Mouse (Mus musculus): ENCODE data around the gene 3110082I17Rik. TPM values are rescaled to one million over a fixed set of nuclear protein-coding genes. Genes with fewer than 3 reads are reported as not detected.

3110082I17Rik gene
- polyA plus RNA-seq, 1 experiment from 2014 or later: 17.0 TPM

GRCm38 (mm10) chr5:139326986-139327633 is 133.2 kb downstream of the 3110082I17Rik start:
- Histone ChIP-seq H3K9ac (ENCODE audit: low read length) (no peak overlapping the region), H3K27ac (replicated peaks in 1 of 2; ENCODE audit: control insufficient read depth in 1 of 2, insufficient read depth in 1 of 2, low read depth in 2 of 2, low read length in 2 of 2) (no peak overlapping the region), H3K9me3 (ENCODE audit: control insufficient read depth, low read length) (no peaks in the 10 kb centered on the region), H3K27me3 (ENCODE audit: control insufficient read depth, insufficient read depth, low read length) (peaks cover 40% of the 10 kb centered on the region), H3K4me2 (ENCODE audit: low read length) (no peak overlapping the region), H3K4me3 (ENCODE audit: control insufficient read depth in 1 of 2, insufficient read depth in 1 of 2, low read depth in 1 of 2, low read length in 2 of 2) (no peak overlapping the region), H3K4me1 (ENCODE audit: control insufficient read depth in 2 of 2, insufficient read depth in 2 of 2, low read length in 2 of 2) (peaks cover 9 to 19% of the 10 kb centered on the region in 2 experiments; a peak in 3 of 4 replicates), H3K36me3 (ENCODE audit: control insufficient read depth, insufficient read depth, low read length) (no peaks in the 10 kb centered on the region)
- 65% methylated on average over 7 of the region's 7 CpGs for WGBS
- no peak for ATAC-seq (ENCODE audit: insufficient number of reproducible peaks, insufficient read depth, low FRiP score, low read depth)

DNA sequence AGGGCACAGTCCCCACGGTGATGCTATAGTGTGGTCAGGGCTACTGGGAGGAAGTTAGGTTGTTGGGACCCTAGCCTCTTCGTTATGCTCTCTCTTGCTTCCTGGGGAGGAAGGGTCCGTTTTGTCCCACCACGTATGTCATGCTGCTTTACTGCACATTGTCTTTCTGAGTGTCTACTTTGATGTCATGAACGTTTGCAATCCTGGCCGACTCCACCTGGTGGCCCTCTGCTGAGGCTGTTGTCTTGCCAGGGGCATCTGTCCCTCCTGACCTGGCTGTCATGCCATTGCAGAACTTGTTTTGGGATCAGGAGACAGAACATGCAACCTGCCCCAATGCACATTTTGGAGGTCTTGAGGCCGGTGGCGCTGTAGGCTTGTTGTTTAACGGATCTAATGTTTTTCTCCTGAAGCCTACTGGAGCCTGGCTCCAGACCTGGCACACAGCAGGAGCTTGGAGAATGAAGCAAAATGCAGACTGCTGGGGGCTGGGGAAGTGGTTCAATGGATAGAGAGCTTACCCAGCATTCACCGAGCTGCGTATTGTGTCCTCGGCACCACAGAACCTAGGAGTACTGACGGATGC is 134.1 kb downstream of the 3110082I17Rik start:
- no peak overlapping the region for H3K9ac ChIP-seq (ENCODE audit: low read length)
- no peaks in the 10 kb centered on the region for H3K36me3 ChIP-seq (ENCODE audit: control insufficient read depth, insufficient read depth, low read length)
- 66% methylated on average over 13 of the region's 13 CpGs for WGBS
- no peak overlapping the region for H3K27ac ChIP-seq (replicated peaks in 1 of 2; ENCODE audit: control insufficient read depth in 1 of 2, insufficient read depth in 1 of 2, low read depth in 2 of 2, low read length in 2 of 2)
- no peak overlapping the region for H3K4me2 ChIP-seq (ENCODE audit: low read length)
- peaks cover 7 to 16% of the 10 kb centered on the region in 2 experiments; a peak in 3 of 4 replicates for H3K4me1 ChIP-seq (ENCODE audit: control insufficient read depth in 2 of 2, insufficient read depth in 2 of 2, low read length in 2 of 2)
- H3K27me3 ChIP-seq (ENCODE audit: control insufficient read depth, insufficient read depth, low read length): peaks cover 40% of the 10 kb centered on the region
- no peak for ATAC-seq (ENCODE audit: insufficient number of reproducible peaks, insufficient read depth, low FRiP score, low read depth)
- H3K4me3 ChIP-seq (ENCODE audit: control insufficient read depth in 1 of 2, insufficient read depth in 1 of 2, low read depth in 1 of 2, low read length in 2 of 2): no peak overlapping the region
- H3K9me3 ChIP-seq (ENCODE audit: control insufficient read depth, low read length): no peaks in the 10 kb centered on the region

DNA sequence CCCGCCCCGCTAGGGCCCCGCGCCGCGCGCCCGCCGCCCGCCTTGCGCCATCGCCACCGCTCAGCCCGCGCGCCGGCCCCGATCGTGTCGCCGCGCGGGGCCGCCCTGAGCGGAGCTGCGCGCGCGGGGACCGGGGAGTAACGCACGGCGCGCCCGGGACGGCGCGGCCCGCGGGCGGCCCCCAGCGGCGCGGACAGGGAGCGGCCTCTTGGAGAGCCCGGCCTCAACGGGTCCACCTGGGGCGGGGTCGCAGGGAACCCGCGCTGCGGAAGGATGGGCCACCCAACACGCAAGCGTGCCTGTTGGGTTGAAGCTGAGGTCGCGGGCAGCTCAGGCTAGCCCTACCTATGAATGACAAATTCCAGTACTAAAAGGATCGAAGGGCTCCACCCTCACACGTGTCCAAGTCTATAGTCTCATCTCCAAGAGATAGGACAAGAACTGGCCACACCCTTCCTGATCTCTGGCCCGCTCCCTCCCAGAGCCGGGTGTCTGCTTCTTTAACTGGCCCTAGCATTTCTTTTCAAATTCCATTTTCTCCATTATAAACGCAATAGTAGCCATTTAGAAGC is 134.8 kb downstream of the 3110082I17Rik start, which contains the start of gene Adap1:
TSS of gene Adap1 (minus strand) at position 228 of the 572 bp plus-strand sequence.
- Histone ChIP-seq H3K9ac (ENCODE audit: low read length) (peak within 1 kb of the TSS; percentile 75), H3K4me1 (ENCODE audit: control insufficient read depth in 2 of 2, insufficient read depth in 2 of 2, low read length in 2 of 2) (peaks cover 7 to 16% of the 10 kb centered on the region in 2 experiments; a peak in 3 of 4 replicates), H3K27me3 (ENCODE audit: control insufficient read depth, insufficient read depth, low read length) (peaks cover 40% of the 10 kb centered on the region), H3K9me3 (ENCODE audit: control insufficient read depth, low read length) (no peaks in the 10 kb centered on the region), H3K4me2 (ENCODE audit: low read length) (peak within 1 kb of the TSS; percentile 98), H3K4me3 (ENCODE audit: control insufficient read depth in 1 of 2, insufficient read depth in 1 of 2, low read depth in 1 of 2, low read length in 2 of 2) (peak within 1 kb of the TSS; percentile 51 to 56), H3K36me3 (ENCODE audit: control insufficient read depth, insufficient read depth, low read length) (no peaks in the 10 kb centered on the region), H3K27ac (replicated peaks in 1 of 2; ENCODE audit: control insufficient read depth in 1 of 2, insufficient read depth in 1 of 2, low read depth in 2 of 2, low read length in 2 of 2) (no peak within 1 kb of the TSS)
- 3% methylated on average over 60 of the region's 61 CpGs for WGBS
- peak; percentile 51; the same call in 1 of the 2 replicates for ATAC-seq (ENCODE audit: insufficient number of reproducible peaks, insufficient read depth, low FRiP score, low read depth)

DNA sequence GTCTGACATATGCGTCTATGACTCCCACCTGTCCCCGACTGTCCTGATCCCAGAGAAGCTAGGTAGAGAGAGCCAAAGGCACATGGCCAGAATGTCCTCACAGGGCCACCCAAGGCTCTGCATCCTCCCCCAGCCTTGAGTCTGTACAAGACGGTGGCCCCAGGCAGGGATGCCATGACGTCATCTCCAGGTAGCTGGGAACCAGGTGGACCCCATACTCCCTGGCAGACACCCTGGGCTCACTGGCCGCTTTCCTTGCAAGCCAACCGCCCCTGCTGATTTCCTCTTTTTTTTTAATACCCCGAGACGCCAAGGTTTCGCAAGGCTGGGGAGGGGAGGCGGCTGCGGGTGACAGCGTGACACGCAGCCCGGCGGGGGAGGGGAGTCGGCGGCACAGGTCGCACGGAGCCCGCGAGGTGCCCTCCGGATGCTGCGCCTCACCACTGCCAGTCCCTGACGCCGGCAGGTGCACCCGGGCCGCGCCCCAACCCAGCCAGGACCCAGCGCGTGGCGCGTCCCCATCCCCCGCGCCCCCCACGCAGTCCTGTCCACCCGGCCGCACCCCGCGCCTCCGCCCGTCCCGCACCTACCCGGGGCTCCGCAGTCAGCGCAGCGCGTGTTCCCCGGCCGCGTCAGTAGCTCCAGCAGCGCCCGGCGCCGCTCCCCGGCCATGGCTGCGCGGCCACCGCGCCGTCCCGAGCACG is 135.5 kb downstream of the 3110082I17Rik start:
- Histone ChIP-seq H3K4me3 (ENCODE audit: control insufficient read depth in 1 of 2, insufficient read depth in 1 of 2, low read depth in 1 of 2, low read length in 2 of 2) (peak overlapping the region; percentile 51 to 56), H3K9ac (ENCODE audit: low read length) (peak overlapping the region; percentile 75), H3K27me3 (ENCODE audit: control insufficient read depth, insufficient read depth, low read length) (peaks cover 33% of the 10 kb centered on the region), H3K9me3 (ENCODE audit: control insufficient read depth, low read length) (no peaks in the 10 kb centered on the region), H3K4me1 (ENCODE audit: control insufficient read depth in 2 of 2, insufficient read depth in 2 of 2, low read length in 2 of 2) (peaks cover 7 to 16% of the 10 kb centered on the region in 2 experiments; a peak in 3 of 4 replicates), H3K27ac (replicated peaks in 1 of 2; ENCODE audit: control insufficient read depth in 1 of 2, insufficient read depth in 1 of 2, low read depth in 2 of 2, low read length in 2 of 2) (no peak overlapping the region), H3K4me2 (ENCODE audit: low read length) (peak overlapping the region; percentile 98), H3K36me3 (ENCODE audit: control insufficient read depth, insufficient read depth, low read length) (no peaks in the 10 kb centered on the region)
- WGBS: 3% methylated on average over 51 of the region's 62 CpGs
- no peak for ATAC-seq (ENCODE audit: insufficient number of reproducible peaks, insufficient read depth, low FRiP score, low read depth)

DNA sequence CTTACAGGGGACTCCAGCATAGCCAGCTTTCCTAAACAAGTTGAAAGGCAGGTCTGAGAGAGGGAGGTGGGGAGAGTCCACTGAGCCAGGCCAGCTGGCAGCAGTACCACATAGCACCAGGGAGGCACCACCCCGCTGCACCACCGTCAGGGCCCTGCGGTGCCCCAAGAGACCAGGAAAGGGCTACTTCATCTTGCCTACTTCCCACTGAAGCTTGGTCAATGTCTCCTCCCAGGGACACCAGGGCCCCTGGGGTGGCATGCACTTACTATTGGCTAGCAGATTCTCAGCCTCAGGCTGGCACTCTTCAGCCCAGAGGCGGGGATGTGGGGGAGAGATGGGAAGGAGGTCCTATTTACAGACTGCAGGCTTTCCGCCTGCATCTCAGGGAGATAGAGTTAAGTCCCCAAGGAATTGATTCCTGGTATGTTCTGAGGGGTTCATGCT is 136.3 kb downstream of the 3110082I17Rik start:
- Histone ChIP-seq H3K9me3 (ENCODE audit: control insufficient read depth, low read length) (no peaks in the 10 kb centered on the region), H3K4me3 (ENCODE audit: control insufficient read depth in 1 of 2, insufficient read depth in 1 of 2, low read depth in 1 of 2, low read length in 2 of 2) (peak overlapping the region in 1 of 2 experiments; percentile 56; a peak in 1 of 4 replicates), H3K9ac (ENCODE audit: low read length) (no peak overlapping the region), H3K4me2 (ENCODE audit: low read length) (peak overlapping the region; percentile 98; the same call in 1 of the 2 replicates), H3K27ac (replicated peaks in 1 of 2; ENCODE audit: control insufficient read depth in 1 of 2, insufficient read depth in 1 of 2, low read depth in 2 of 2, low read length in 2 of 2) (no peak overlapping the region), H3K27me3 (ENCODE audit: control insufficient read depth, insufficient read depth, low read length) (peaks cover 35% of the 10 kb centered on the region), H3K4me1 (ENCODE audit: control insufficient read depth in 2 of 2, insufficient read depth in 2 of 2, low read length in 2 of 2) (peaks cover 7 to 16% of the 10 kb centered on the region in 2 experiments; a peak in 3 of 4 replicates), H3K36me3 (ENCODE audit: control insufficient read depth, insufficient read depth, low read length) (no peaks in the 10 kb centered on the region)
- WGBS: 69% methylated on average over 5 of the region's 5 CpGs
- no peak for ATAC-seq (ENCODE audit: insufficient number of reproducible peaks, insufficient read depth, low FRiP score, low read depth)

DNA sequence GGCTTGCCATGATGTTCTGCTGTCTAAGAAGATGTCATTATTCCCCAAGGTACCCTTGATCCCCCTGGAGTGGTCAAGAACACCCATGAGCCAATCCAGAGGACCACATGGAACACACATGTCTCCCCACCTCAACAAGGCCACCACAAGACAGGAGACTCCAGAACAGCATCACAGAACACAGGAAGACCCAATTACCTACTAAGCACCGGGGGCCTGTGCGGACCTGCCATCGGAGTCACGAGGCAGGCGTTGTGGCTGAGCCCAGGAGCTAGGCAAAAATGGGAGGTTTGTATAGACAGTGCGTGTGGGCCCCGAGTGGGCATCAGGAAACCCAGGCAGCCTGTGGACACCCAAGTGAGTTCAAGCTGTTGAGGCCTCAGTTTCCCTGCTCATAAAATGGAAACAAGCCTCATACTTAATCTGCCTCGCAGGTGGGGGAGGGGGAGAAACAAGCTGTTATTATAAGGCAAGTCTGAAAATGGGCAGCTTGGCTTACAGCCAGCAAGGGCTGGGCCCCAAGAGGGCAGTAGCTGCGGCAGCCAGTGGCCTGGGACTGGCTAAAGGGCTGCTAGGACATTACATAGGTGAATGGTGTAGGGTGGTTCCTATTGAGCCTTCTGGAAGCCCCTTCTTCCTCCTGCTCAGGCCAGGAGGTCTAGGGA is 136.9 kb downstream of the 3110082I17Rik start:
- WGBS: 78% methylated on average over 9 of the region's 9 CpGs
- H3K27ac ChIP-seq (replicated peaks in 1 of 2; ENCODE audit: control insufficient read depth in 1 of 2, insufficient read depth in 1 of 2, low read depth in 2 of 2, low read length in 2 of 2): no peak overlapping the region
- H3K4me1 ChIP-seq (ENCODE audit: control insufficient read depth in 2 of 2, insufficient read depth in 2 of 2, low read length in 2 of 2): peaks cover 7 to 16% of the 10 kb centered on the region in 2 experiments; a peak in 3 of 4 replicates
- no peak overlapping the region for H3K9ac ChIP-seq (ENCODE audit: low read length)
- H3K4me3 ChIP-seq (ENCODE audit: control insufficient read depth in 1 of 2, insufficient read depth in 1 of 2, low read depth in 1 of 2, low read length in 2 of 2): no peak overlapping the region
- ATAC-seq (ENCODE audit: insufficient number of reproducible peaks, insufficient read depth, low FRiP score, low read depth): no peak
- H3K4me2 ChIP-seq (ENCODE audit: low read length): peak overlapping the region; percentile 98; the same call in 1 of the 2 replicates
- H3K9me3 ChIP-seq (ENCODE audit: control insufficient read depth, low read length): no peaks in the 10 kb centered on the region
- H3K27me3 ChIP-seq (ENCODE audit: control insufficient read depth, insufficient read depth, low read length): peaks cover 35% of the 10 kb centered on the region
- no peaks in the 10 kb centered on the region for H3K36me3 ChIP-seq (ENCODE audit: control insufficient read depth, insufficient read depth, low read length)

- no peak for ATAC-seq (ENCODE audit: insufficient number of reproducible peaks, insufficient read depth, low FRiP score, low read depth)
- H3K36me3 ChIP-seq (ENCODE audit: control insufficient read depth, insufficient read depth, low read length): no peaks in the 10 kb centered on the region
- no peak overlapping the region for H3K27ac ChIP-seq (replicated peaks in 1 of 2; ENCODE audit: control insufficient read depth in 1 of 2, insufficient read depth in 1 of 2, low read depth in 2 of 2, low read length in 2 of 2)
- 78% methylated on average over 6 of the region's 6 CpGs for WGBS
- no peak overlapping the region for H3K4me2 ChIP-seq (ENCODE audit: low read length)
- H3K4me3 ChIP-seq (ENCODE audit: control insufficient read depth in 1 of 2, insufficient read depth in 1 of 2, low read depth in 1 of 2, low read length in 2 of 2): no peak overlapping the region
- peaks cover 7 to 16% of the 10 kb centered on the region in 2 experiments; a peak in 3 of 4 replicates for H3K4me1 ChIP-seq (ENCODE audit: control insufficient read depth in 2 of 2, insufficient read depth in 2 of 2, low read length in 2 of 2)
- H3K9ac ChIP-seq (ENCODE audit: low read length): no peak overlapping the region
- peaks cover 32% of the 10 kb centered on the region for H3K27me3 ChIP-seq (ENCODE audit: control insufficient read depth, insufficient read depth, low read length)
- no peaks in the 10 kb centered on the region for H3K9me3 ChIP-seq (ENCODE audit: control insufficient read depth, low read length)
Measured at GRCm38 (mm10) chr5:139321331-139321730, 139.0 kb downstream of the 3110082I17Rik start.
